Mouse (Mus musculus) neural tube, embryonic 10.5 days (tissue): ENCODE results near the gene 4930402F06Rik.
A peak's percentile ranks its signal among the peaks of the same experiment; 100 is the strongest.

Experiments used
- DNase-seq: peaks from one replicate; pipeline ENCODE4 v3.0.0-alpha.2; 2017; ENCODE audit warnings: low spot score; ENCODE audit errors: extremely low spot score

4930402F06Rik gene

GRCm38 (mm10) chr2:35417231-35417630 lies 20.3 kb upstream of the 4930402F06Rik start:
- no peak for DNase-seq

- DNase-seq: no peak
Observed at GRCm38 (mm10) chr2:35416473-35416872, 19.5 kb upstream of the 4930402F06Rik start.

GRCm38 (mm10) chr2:35412810-35413209 lies 15.8 kb upstream of the 4930402F06Rik start:
- no peak for DNase-seq

- DNase-seq: no peak
Observed at GRCm38 (mm10) chr2:35412246-35412645, 15.3 kb upstream of the 4930402F06Rik start.

GRCm38 (mm10) chr2:35411640-35412190 lies 14.7 kb upstream of the 4930402F06Rik start:
- no peak for DNase-seq

- no peak for DNase-seq
Observed at GRCm38 (mm10) chr2:35409466-35409865, 12.5 kb upstream of the 4930402F06Rik start.

- DNase-seq: no peak
Observed at GRCm38 (mm10) chr2:35408409-35409110, 11.6 kb upstream of the 4930402F06Rik start.

GRCm38 (mm10) chr2:35407878-35408277 lies 10.9 kb upstream of the 4930402F06Rik start:
- DNase-seq: no peak

GRCm38 (mm10) chr2:35407266-35407665 lies 10.3 kb upstream of the 4930402F06Rik start:
- no peak for DNase-seq

- no peak for DNase-seq
Observed at GRCm38 (mm10) chr2:35406611-35407010, 9.6 kb upstream of the 4930402F06Rik start.

GRCm38 (mm10) chr2:35402391-35402790 lies 5.4 kb upstream of the 4930402F06Rik start:
- DNase-seq: no peak

GRCm38 (mm10) chr2:35400739-35401138 lies 3.8 kb upstream of the 4930402F06Rik start:
- DNase-seq: no peak

- no peak for DNase-seq
Observed at GRCm38 (mm10) chr2:35398184-35398828, 1.3 kb upstream of the 4930402F06Rik start.

GRCm38 (mm10) chr2:35397590-35398173 lies 707 bp upstream of the 4930402F06Rik start:
- DNase-seq: peak; percentile 62

GRCm38 (mm10) chr2:35385441-35385871 lies 11.5 kb downstream of the 4930402F06Rik start:
- no peak for DNase-seq

GRCm38 (mm10) chr2:35379306-35379705 lies 17.7 kb downstream of the 4930402F06Rik start:
- DNase-seq: no peak

- DNase-seq: no peak
Observed at GRCm38 (mm10) chr2:35377600-35377999, 19.4 kb downstream of the 4930402F06Rik start.

GRCm38 (mm10) chr2:35373003-35373402 lies 24.0 kb downstream of the 4930402F06Rik start:
- DNase-seq: peak; percentile 49

- no peak for DNase-seq
Observed at GRCm38 (mm10) chr2:35370686-35371085, 26.3 kb downstream of the 4930402F06Rik start.

GRCm38 (mm10) chr2:35367629-35368028 lies 29.3 kb downstream of the 4930402F06Rik start, which contains the start of gene 4930568D16Rik:
4930568D16Rik (minus strand) TSS chr2:35367729.
- DNase-seq: no peak

- no peak for DNase-seq
Observed at GRCm38 (mm10) chr2:35349184-35349583, 47.8 kb downstream of the 4930402F06Rik start.

GRCm38 (mm10) chr2:35345984-35346383 lies 51.0 kb downstream of the 4930402F06Rik start:
- DNase-seq: no peak
